Mouse (Mus musculus): ENCODE data around the gene Fhad1.

DNA sequence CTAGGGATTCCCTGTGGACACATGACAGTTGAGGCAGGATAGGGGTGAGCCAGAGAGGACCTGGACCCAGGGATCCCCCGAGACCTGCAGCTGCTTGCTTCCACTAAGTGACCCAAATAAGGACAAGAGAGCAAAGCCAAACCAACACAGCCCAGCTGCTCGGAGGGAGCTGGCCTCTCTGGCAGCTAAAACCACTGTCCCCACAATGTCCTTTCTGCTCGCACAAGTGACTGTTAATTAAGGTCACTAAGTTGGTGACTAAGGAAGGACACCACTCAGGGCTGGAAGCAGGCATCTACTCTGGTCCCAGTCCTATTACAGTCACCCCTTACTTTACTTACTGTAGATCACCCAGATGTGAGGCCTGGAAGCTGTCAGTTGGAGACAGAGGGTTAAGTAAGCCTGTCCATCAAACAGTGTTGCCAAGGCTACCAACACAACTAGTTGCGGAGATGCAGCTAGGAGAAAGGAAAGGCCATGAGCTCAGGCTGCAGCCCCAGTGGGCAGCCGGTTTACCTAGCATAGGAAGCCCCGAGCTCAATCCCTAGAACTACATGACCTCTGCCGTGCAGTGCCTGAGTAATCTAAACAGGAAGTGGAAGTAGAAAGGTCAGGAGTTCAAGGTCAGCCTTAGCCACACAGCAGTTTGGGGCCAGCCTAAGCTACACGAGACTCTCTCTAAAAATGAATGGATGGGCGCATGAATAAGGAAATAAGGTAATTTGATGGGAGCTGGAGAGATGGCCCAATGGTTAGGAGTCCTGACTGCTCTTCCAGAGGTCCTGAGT is 39.0 kb upstream of the Fhad1 start:
- TF ChIP-seq CTCF (conservative IDR thresholded peaks at IDR 0.05; ENCODE audit: insufficient read depth, insufficient read length, low read depth, low read length): no peak
- no peak for TF ChIP-seq POLR2A (IDR thresholded peaks at IDR 0.05; ENCODE audit: low read depth, low read length)

All from kidney, adult 2 months (tissue).